Mouse (Mus musculus): ENCODE results near the gene Vipas39.
"Not testable (repeated sequence)": the region's sequence is repeated elsewhere in the genome, so short reads cannot be mapped to it uniquely, and the experiment has no call there.

Gene Vipas39

DNA sequence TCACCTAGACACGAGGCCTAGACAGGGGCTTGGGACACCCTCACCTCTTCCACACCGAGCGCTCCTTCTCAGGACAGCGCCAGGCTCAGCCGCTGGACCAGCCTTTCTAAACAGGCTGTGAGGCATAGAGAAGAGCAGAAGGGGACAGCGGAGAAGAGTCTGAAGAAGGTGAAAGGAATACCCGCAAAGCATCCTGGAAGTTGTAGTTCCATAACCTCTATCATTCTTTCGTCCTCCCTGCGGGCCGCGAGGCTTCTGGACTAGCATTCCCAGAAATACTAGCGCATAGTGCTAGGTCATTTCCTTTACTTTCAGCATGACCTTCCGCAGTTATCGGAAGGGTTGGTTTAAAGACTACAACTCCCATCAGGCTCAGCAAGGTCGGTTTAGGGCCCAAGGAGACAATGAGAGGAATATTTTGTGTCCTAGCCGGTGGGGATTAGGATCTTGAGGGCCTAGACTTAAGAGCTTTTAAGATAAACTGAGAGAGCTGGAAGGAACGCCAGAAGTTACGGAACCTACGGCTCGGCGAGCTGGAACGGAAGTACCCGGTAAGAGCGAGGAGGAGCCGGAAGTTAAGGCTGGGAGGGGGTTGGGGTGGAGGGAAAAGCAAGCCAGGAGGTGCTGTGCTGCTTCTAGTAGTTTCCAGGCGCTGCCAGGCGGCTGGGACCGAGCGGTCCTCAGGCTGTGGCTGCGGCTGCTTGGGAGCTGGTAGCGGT is at the start of gene Vipas39, which contains the start of gene Ahsa1:
TSS of gene Vipas39 (minus strand) at position 149 of the 719 bp plus-strand sequence.
TSS of gene Ahsa1 (plus strand) at position 372 of the 719 bp plus-strand sequence.
- peak; percentile 79 for DNase-seq (ENCODE audit: low spot score)

DNA sequence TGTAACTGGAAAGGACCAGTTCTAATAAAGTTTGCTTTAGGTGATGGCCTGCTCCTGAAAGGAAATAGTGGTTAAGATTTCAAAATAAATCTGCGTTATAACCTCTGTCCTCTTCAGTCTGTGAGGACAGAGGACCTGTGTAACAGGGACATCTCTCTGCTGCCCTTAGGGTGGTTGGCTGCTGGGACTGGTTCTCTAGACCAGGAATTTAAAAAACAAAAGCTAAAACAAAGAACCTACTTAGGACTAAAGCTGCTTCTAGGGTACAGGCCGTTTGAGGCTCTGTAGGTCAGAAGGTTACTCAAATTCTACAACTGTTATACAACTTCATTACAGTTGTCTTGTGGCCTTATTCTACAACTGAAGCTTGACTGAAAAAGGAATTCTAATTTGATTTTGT is 47.0 kb upstream of the Vipas39 start:
- no peak for DNase-seq (ENCODE audit: low spot score)

DNA sequence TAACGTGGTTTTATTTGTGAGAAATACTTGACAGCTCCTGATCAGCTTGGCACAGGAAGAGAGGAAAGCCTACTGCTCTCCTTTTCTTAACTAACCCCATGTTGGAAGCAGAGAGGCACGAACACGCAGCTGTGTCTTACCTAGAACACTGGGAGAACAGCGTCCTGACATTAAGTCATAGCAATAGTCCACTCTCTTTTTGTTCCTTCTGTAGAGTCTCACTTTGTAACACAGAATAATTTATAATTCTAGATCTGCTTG is 40.5 kb upstream of the Vipas39 start:
- not testable (repeated sequence) for DNase-seq (ENCODE audit: low spot score)

DNA sequence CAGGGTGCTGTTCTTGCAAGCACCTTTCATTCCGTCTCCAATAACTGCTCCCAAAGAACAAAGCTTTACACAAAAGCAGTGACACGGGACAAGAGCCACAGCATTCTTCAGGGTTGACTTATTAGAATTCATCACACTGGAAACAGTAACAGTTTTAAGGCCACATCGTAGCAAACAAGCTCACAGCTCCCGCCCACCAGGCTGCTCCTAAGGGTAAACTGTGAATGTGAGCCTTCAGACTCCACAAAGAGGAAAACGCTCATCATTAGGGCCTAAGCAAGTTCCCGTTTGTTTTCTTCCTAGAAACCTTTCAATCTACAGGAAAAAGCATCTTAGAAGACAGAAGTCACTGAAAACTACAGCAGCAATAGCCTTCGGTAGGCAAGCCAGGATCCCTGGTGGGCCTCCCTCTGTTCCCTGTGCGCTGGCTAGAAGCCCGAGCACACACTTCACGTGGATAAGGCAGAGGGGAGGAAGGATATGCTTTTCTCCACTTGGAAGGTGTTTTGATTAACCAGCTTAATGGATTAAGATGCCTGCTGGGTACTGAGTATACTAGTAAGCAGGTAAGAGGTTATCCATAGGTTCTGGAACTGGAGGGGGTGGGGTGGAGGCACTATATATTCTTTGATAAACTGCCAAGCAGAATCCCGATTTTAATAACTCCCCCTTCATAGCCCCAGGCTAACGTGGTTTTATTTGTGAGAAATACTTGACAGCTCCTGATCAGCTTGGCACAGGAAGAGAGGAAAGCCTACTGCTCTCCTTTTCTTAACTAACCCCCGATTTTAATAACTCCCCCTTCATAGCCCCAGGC is 39.9 kb upstream of the Vipas39 start:
- no peak for DNase-seq (ENCODE audit: low spot score)

DNA sequence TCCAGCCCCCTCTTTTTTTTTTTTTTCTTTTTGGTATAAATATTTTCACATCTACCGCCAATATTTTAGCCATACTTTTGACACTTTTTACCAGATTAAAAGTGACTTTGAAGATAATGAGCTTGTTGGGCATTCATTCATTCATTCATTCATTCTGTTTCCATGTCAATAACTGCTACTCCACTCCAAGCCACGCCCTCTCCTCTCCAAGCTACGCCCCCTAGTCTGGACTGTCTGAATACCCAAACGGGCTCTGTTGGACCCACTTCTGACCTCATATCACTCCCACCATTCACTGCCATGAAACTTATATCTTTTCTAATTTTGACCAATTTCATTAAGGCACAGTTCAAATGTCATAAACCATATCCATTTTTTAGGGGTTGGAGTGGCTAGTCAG is 35.1 kb upstream of the Vipas39 start:
- no peak for DNase-seq (ENCODE audit: low spot score)

DNA sequence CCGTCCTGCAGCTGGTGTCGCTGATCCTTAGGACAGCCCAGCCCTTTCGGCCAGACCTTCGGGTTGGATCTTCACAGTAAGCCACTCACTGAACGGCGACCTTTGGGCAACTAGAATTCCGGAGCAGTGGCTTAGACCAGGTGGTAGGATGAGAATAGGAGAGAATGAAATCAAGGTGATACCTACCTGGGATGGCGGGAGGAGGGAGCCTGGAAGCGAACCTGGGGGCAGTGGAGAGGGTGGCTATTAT is 34.3 kb upstream of the Vipas39 start:
- no peak for DNase-seq (ENCODE audit: low spot score)

DNA sequence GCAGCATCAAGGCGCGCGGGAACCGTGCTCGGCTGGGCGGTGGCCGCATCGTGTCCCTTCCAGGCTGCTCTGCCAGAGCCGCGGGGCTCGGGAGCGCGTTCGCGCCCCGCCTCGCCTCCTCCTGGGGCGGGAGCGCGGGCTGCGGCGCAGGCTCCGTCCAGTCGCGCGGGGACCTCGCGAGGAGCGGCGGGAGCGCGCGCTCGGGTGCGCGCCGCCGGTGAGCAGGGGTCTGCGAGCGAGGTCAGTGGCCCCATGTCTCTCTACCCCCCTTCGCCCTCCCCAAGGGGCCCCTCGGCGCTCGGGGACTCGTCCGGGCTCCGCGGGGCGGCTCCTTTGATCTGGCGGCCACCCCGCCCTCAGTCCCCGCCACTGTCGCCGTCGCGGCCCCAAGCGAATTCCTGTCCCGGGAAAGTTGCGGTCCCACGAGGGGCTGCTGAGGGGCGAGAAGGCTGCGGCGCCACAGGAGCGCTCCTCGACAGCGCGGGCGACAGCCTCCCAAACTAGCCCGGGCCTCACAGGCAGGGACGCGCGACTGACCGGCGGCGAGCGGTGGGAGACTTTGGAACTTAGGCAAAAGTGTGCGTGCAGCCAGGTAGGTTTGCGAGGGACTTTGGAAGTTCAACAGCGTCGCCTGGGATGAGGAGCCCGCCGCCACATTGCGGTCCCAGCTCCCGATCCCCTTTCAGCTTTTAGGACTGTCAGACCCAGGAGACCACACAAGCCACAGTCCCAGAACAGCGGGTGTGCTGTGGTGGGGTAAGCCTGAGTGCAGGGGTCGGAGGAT is 33.8 kb upstream of the Vipas39 start, which contains the start of gene Ism2:
TSS of gene Ism2 (minus strand) at position 49 of the 784 bp plus-strand sequence.
- DNase-seq (ENCODE audit: low spot score), result peak; percentile 65

DNA sequence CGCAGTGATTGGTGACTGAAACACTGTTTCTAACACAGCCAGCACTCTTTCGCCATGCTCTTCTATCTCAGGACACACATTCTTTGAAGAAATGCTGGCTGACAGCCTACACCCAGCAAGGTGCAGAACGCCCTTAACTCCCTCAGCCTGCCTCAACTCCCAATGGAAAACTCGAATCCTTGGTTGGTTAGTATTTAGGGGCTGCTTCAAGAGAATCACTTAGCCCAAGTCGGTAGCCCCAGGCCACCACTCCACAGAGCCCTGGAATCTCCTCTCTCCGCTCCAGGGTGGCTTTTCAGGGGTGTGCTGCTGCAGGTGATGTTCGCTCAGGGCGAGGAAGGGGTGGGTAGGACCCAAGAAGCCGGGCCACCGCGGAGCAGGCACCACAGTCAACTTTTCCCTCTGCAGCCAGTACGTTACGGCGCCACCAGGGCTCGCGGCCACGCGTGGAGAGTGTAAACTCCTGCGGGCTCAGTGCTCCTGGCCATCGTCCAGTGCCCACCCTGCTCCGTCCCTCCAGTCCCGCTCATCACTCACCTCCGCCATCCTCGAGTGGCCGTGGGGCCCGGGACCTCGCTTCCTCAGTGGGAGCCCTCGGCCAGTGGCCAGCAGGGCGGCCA is 33.1 kb upstream of the Vipas39 start:
- DNase-seq (ENCODE audit: low spot score), result peak; percentile 62

DNA sequence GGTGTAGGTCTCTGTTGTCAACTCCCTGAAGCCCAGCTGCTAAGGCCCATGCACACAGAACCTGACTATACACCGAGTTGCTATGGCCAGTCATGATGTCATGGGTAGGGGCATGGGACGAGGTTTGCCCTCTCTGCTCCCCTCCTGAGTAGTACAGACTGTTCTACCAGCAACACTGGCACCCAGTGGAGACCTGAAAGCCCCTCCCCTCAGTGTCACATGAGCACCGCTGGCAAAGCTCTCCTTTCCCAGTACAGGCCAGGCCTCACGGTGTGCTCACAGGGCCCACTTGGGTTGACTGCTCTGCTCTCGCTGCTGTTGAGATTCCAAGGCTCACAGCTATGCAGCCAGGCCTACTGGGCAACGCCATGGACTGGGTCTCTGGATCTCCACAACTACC is 27.9 kb upstream of the Vipas39 start:
- DNase-seq (ENCODE audit: low spot score), result no peak

DNA sequence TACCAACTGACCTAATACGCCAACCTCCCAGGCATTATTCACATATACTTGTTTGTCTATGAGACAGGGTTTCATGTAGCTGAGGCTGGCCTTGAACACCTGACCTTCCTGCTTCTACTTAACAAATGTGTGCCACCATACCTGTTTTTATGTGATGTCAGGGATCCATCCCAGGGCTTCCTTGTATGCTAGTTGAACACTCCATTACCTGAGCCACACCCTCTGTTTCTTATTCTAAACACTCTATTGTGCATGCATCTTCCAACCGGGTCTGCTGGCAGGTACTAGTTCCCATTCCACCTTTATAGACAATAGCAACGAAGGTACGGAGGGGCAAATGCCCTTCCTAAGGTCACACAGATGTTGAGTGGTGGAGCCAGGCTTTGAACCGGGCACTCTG is 23.0 kb upstream of the Vipas39 start:
- DNase-seq (ENCODE audit: low spot score), result no peak

DNA sequence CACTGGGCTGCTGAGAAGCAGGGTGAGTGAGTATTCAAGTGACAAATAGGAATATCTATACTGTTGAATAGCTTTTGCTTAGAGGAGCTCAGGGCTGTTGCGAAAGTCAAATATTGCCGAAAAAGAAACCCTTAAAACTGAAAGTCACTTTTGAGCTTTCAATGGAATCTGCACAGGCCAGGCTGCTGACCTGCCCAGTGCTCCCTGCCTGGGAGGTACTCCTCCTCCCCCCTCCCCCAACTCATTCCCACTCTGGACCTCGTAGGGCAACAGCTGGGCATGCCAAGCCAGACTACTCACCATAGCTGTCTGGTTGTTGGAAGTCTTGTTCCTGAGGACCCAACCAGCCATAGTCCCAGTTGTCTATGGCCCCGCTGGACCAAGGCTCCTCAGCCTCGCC is 18.7 kb upstream of the Vipas39 start:
- no peak for DNase-seq (ENCODE audit: low spot score)

DNA sequence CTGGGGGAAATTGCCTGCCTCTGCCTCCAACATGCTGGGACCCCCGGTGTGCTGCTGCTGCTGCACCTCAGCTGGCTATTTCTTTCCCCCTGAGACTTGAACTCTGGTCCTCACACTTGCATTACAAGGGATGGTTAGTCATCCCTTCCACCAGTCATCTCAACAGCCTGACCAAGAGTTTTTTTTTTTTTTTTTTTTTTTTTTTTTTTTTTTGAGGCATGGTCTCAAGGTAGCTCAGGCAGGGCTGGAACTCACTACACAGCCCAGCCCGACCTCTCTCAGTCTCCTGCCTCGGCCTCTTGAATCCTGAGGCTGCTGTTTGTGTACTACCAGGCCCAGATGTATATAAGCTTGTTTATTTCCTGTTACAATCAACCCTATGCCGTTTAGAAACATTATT is 18.2 kb upstream of the Vipas39 start:
- no peak for DNase-seq (ENCODE audit: low spot score)

DNA sequence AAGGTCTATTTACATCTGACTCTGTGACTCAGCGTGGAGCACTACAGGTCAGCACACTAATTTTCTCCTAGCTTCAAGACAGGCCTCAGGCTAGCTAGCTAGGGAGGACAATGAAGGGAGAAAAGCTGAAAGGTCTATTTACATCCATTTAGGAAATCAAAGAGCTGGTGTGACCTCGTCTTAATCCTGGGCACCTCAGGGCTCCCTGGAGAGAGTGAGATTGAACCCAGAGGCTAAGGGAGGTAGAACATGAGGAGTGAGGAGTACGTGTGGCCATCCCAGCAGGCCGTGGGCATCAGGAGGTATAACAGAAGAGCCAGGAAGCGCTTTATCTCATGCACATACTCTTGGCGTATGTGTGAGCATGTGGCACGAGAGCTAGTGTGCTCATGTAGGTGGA is 17.6 kb upstream of the Vipas39 start:
- no peak for DNase-seq (ENCODE audit: low spot score)

DNA sequence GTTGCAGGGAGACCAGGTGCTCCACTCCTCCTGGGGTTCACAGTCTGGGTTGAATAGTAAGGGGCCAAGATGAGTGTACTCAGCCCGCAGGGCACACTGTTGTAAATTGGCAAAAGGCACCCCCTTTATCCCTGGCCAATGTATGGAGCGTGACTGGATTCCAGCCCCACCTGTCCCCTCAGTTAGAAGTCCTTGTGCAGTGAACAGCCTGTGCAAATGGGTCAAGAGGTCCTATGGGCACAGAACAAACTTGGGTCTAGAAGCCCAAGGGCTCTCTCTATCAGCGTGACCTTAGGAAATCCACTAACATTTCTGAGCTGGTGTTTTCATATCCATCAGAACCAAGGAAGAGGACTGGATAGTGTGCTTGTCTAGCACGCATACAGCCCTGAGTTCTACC is 16.7 kb upstream of the Vipas39 start:
- no peak for DNase-seq (ENCODE audit: low spot score)

DNA sequence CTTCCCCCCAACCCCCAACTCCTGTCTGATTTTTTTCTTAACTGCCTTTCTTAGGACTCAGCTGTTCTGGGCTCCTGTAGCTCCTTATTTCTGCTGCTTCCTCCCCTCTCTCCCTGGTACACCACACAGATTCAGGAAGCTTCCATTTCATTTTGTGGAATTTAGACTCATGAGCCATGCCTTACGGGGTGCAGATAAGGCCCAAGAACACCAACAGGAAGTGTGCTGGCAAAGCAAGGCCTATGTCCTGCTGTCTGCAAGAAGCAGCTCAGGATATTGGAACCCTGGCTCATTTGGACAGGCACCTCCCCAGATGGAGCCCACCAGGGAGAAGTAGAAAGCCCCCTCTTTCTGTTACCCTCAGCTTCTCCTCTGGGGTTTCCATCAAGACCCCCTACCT is 15.7 kb upstream of the Vipas39 start:
- no peak for DNase-seq (ENCODE audit: low spot score)

DNA sequence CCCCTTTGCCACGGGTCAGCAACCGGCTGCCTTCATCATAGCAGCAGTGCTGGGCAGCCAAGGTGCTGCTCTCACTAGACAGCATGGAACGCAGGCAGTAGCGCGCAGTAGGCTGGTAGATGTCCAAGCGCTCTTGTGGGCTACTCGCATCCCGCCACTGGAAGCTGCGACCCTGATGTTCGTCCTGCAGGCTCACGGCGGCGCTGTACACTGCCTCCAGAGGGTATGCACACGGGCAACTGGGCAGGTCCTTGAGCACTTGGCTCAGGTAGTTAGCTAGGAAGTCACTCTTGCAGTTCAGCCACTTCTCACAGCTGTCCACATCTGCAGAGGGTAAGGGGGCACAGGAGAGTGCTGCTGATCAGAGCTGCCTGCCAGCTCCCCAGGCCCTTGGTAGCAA is 13.8 kb upstream of the Vipas39 start:
- DNase-seq (ENCODE audit: low spot score), result no peak

DNA sequence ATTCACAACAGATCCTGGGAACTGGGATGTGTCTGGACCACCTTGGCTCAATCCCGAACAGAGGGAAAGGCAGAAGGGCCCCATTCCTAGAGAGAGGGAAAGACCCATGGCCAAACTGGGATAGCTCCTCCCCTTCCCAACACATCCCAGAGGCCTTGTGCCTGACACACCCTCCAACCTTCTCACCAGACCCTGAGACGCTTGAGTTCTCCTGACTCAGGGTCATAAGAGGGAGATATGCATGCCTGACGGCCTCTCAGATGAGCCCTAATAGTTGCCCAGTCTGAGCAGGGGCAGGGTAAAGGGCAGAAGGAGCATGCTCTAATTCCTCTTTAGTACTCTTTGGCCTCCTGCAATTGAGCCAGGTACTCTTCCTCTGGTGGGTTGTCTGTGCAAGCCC is 13.3 kb upstream of the Vipas39 start:
- no peak for DNase-seq (ENCODE audit: low spot score)

DNA sequence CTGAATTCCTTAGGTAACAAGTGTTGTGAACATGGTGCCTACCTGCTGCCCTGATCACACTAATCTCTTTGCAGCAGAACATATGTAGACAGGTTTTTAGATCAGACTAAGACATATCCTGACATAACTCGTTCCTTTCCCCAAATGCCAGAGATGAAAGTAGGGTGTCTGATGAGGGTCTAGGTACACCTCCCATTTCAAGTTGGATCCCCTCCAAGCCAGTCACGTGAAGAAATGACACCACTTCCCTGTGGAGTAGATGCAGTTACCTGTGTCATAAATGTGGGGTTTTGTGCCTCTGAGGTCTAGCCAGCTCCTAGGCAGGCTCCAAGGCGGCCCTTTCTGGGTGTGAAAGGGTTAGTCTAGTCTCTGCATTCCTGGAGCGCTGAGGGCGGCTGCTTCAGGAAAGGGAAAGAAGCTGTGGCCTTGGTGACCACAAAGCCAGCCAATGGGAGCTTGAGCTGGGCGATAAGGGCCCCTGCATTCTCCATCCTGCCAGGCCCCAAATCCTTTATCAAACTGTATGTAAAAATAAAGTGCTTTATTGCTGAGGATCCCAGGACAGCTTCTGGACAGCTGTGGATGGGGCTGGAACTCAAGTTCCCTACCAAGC is 12.2 kb upstream of the Vipas39 start:
- DNase-seq (ENCODE audit: low spot score), result peak; percentile 57

DNA sequence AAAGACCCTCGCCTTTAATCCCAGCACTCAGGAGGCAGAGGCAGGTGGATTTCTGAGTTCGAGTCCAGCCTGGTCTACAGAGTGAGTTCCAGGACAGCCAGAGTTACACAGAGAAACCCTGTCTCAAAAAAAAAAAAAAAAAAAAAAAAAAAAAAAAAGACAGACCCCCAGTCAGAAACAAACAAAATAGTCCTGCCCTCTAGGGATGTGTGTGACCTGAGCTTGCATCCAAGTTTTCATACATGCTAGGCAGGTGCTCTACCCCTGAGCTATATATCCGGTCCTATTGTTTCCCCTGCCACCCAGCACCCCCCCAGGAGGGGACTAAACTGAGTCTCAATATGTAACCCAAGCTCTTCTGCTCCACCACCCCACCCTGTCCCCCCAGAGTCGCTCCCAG is 11.2 kb upstream of the Vipas39 start:
- not testable (repeated sequence) for DNase-seq (ENCODE audit: low spot score)

DNA sequence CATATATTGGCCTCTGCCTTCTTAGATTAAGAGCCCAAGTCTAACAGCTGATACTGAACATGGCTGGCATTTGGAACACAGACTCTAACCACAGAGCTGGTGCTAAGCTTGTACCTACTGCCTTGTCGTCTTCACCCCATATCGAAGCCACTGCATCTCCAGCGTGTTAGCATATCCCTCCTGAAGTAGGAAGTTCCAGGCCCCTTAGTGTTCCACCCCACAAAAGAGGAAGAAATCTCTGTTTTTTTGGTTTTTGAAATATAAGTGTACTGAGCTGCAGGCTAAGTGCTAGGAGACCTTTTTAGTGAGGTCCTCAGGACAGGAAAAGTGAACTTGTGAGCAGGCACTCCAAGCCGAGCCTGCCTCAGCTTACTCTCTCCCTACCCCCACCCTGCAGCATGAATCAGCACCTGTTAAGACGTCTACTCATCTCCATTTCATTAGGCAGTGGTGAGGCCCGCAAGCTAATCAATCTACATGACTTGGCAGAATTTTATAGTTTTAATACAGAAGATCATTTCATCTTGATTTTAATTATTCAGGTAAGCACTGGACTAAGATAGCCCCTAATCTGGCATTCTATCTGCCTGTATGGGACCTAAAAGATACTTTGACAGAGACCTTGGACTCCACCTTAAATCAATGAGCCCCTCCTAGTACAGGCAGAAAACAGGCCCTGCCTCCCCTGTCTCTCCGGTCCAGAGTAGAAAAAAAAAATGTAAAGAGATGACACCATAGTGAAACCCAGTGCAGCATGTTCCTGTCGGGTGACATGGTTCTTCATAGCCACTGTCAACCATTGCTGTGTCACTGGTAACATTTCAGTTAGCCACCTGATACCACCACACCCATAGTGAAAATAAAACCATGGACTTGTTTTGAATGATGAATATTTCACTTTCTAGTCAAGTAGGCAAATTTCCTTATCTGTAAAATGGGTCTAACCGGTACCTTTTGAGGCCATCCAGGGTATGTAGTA is 9.1 kb upstream of the Vipas39 start:
- DNase-seq (ENCODE audit: low spot score), result no peak

DNA sequence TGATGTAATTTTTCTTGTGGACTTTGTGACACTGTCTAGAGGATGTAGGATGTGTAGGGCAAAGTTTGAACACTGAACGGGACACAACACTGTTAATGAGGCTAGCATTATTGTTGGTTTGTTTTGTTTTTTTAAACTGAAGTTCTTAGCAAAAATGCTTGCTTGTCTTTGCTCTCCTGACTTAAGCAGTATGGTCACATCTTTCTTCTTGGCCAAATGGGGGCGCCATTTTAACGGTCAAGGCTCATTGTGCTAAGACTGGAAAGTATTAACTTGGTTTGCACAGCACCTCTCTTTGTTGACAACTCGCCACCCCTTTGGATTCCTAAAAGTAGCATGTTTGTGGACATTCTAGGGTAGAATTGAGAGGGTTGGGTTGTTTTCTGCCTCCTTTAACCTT is 1.6 kb upstream of the Vipas39 start:
- DNase-seq (ENCODE audit: low spot score), result peak; percentile 55

All from testis, postnatal 10 days (tissue).